Mouse (Mus musculus): ENCODE measurements around the gene Clic3. TPM values are rescaled to one million over a fixed set of nuclear protein-coding genes. Genes with fewer than 3 reads are reported as not detected.
"Not testable (repeated sequence)": the region's sequence is repeated elsewhere in the genome, so short reads cannot be mapped to it uniquely, and the experiment has no call there.

Clic3 gene
- polyA plus RNA-seq (2015; fragmentation: Nextera tagmentation; extraction: Ambion mirVana): 99.3 and 111 TPM in 2 replicates

- Histone ChIP-seq H3K9ac (no peak within 1 kb of the TSS), H3K4me2 (no peak within 1 kb of the TSS), H3K27me3 (no peaks in the 10 kb centered on the region), H3K36me3 (peaks cover 17% of the 10 kb centered on the region), H3K27ac (no peak within 1 kb of the TSS), H3K9me3 (no peaks in the 10 kb centered on the region), H3K4me3 (no peak within 1 kb of the TSS), H3K4me1 (peaks cover 30% of the 10 kb centered on the region)
- WGBS: 54% methylated on average over 14 of the region's 14 CpGs
- ATAC-seq (ENCODE audit: insufficient number of reproducible peaks, low FRiP score, low TSS enrichment, low read depth): no peak
Measured at GRCm38 (mm10) chr2:25456205-25456953, at the start of gene Clic3. Gene Clic3 (plus strand): TSS chr2:25456838.

GRCm38 (mm10) chr2:25408908-25409307, 47.7 kb upstream of the Clic3 start:
- Histone ChIP-seq H3K27ac (no peak overlapping the region), H3K9ac (no peak overlapping the region), H3K4me2 (no peak overlapping the region), H3K4me3 (no peak overlapping the region), H3K36me3 (peaks cover 12% of the 10 kb centered on the region; the same call in 1 of the 2 replicates), H3K9me3 (no peaks in the 10 kb centered on the region), H3K4me1 (no peaks in the 10 kb centered on the region), H3K27me3 (peaks cover 43% of the 10 kb centered on the region)
- 81% methylated on average over 10 of the region's 10 CpGs for WGBS
- no peak for ATAC-seq (ENCODE audit: insufficient number of reproducible peaks, low FRiP score, low TSS enrichment, low read depth)

GRCm38 (mm10) chr2:25413436-25413835, 43.2 kb upstream of the Clic3 start:
- not testable (repeated sequence) for H3K27ac ChIP-seq; H3K4me1 ChIP-seq; H3K9ac ChIP-seq; H3K4me2 ChIP-seq; H3K4me3 ChIP-seq; H3K27me3 ChIP-seq; H3K9me3 ChIP-seq; ATAC-seq (ENCODE audit: insufficient number of reproducible peaks, low FRiP score, low TSS enrichment, low read depth)
- H3K36me3 ChIP-seq: peaks cover 12% of the 10 kb centered on the region; the same call in 1 of the 2 replicates

- no peaks in the 10 kb centered on the region for H3K4me1 ChIP-seq
- no peaks in the 10 kb centered on the region for H3K9me3 ChIP-seq
- no peak overlapping the region for H3K9ac ChIP-seq
- H3K27ac ChIP-seq: no peak overlapping the region
- no peak for ATAC-seq (ENCODE audit: insufficient number of reproducible peaks, low FRiP score, low TSS enrichment, low read depth)
- H3K27me3 ChIP-seq: 0 out of 2 replicates have a peak, but pooled peaks cover 3% of the 10 kb centered on the region
- H3K4me2 ChIP-seq: no peak overlapping the region
- WGBS: 34% methylated on average over 3 of the region's 3 CpGs
- no peak overlapping the region for H3K4me3 ChIP-seq
- no peaks in the 10 kb centered on the region for H3K36me3 ChIP-seq
Measured at GRCm38 (mm10) chr2:25417426-25417825, 39.2 kb upstream of the Clic3 start.

- peaks cover 43% of the 10 kb centered on the region for H3K27me3 ChIP-seq
- no peaks in the 10 kb centered on the region for H3K9me3 ChIP-seq
- no peak overlapping the region for H3K4me2 ChIP-seq
- ATAC-seq (ENCODE audit: insufficient number of reproducible peaks, low FRiP score, low TSS enrichment, low read depth): no peak
- no peak overlapping the region for H3K27ac ChIP-seq
- H3K9ac ChIP-seq: no peak overlapping the region
- WGBS: 19% methylated on average over 3 of the region's 3 CpGs
- H3K4me3 ChIP-seq: no peak overlapping the region
- H3K36me3 ChIP-seq: no peaks in the 10 kb centered on the region
- H3K4me1 ChIP-seq: no peaks in the 10 kb centered on the region
Measured at GRCm38 (mm10) chr2:25421896-25422295, 34.7 kb upstream of the Clic3 start.

GRCm38 (mm10) chr2:25422587-25423410, 33.8 kb upstream of the Clic3 start, which contains the start of gene Fut7:
Gene Fut7 (plus strand): TSS chr2:25423267.
- WGBS: 62% methylated on average over 17 of the region's 17 CpGs
- Histone ChIP-seq H3K4me3 (no peak within 1 kb of the TSS), H3K9me3 (no peaks in the 10 kb centered on the region), H3K4me1 (no peaks in the 10 kb centered on the region), H3K27me3 (peaks cover 43% of the 10 kb centered on the region), H3K9ac (no peak within 1 kb of the TSS), H3K4me2 (no peak within 1 kb of the TSS), H3K36me3 (no peaks in the 10 kb centered on the region), H3K27ac (no peak within 1 kb of the TSS)
- no peak for ATAC-seq (ENCODE audit: insufficient number of reproducible peaks, low FRiP score, low TSS enrichment, low read depth)

- H3K9ac ChIP-seq: no peak overlapping the region
- no peak for ATAC-seq (ENCODE audit: insufficient number of reproducible peaks, low FRiP score, low TSS enrichment, low read depth)
- no peak overlapping the region for H3K27ac ChIP-seq
- peaks cover 43% of the 10 kb centered on the region for H3K27me3 ChIP-seq
- WGBS: 53% methylated on average over 1 of the region's 1 CpGs
- no peaks in the 10 kb centered on the region for H3K36me3 ChIP-seq
- H3K4me2 ChIP-seq: no peak overlapping the region
- H3K9me3 ChIP-seq: no peaks in the 10 kb centered on the region
- H3K4me3 ChIP-seq: no peak overlapping the region
- H3K4me1 ChIP-seq: no peaks in the 10 kb centered on the region
Measured at GRCm38 (mm10) chr2:25423626-25424025, 33.0 kb upstream of the Clic3 start.

GRCm38 (mm10) chr2:25425481-25425880, 31.2 kb upstream of the Clic3 start:
- peaks cover 53% of the 10 kb centered on the region for H3K27me3 ChIP-seq
- H3K4me3 ChIP-seq: no peak overlapping the region
- H3K9me3 ChIP-seq: no peaks in the 10 kb centered on the region
- no peaks in the 10 kb centered on the region for H3K36me3 ChIP-seq
- ATAC-seq (ENCODE audit: insufficient number of reproducible peaks, low FRiP score, low TSS enrichment, low read depth): no peak
- H3K4me2 ChIP-seq: no peak overlapping the region
- no peak overlapping the region for H3K9ac ChIP-seq
- no peak overlapping the region for H3K27ac ChIP-seq
- 45% methylated on average over 27 of the region's 27 CpGs for WGBS
- H3K4me1 ChIP-seq: peaks cover 12% of the 10 kb centered on the region

GRCm38 (mm10) chr2:25426721-25427191, 29.9 kb upstream of the Clic3 start:
- Histone ChIP-seq H3K9me3 (no peaks in the 10 kb centered on the region), H3K27me3 (peaks cover 54% of the 10 kb centered on the region), H3K4me3 (no peak overlapping the region), H3K4me2 (no peak overlapping the region), H3K36me3 (no peaks in the 10 kb centered on the region), H3K27ac (no peak overlapping the region), H3K9ac (no peak overlapping the region), H3K4me1 (peaks cover 12% of the 10 kb centered on the region)
- no peak for ATAC-seq (ENCODE audit: insufficient number of reproducible peaks, low FRiP score, low TSS enrichment, low read depth)
- WGBS: 30% methylated on average over 5 of the region's 5 CpGs

GRCm38 (mm10) chr2:25427256-25427655, 29.4 kb upstream of the Clic3 start:
- WGBS: 88% methylated on average over 5 of the region's 5 CpGs
- peaks cover 12% of the 10 kb centered on the region for H3K4me1 ChIP-seq
- no peaks in the 10 kb centered on the region for H3K36me3 ChIP-seq
- no peak overlapping the region for H3K9ac ChIP-seq
- no peak overlapping the region for H3K4me2 ChIP-seq
- peaks cover 54% of the 10 kb centered on the region for H3K27me3 ChIP-seq
- no peak overlapping the region for H3K4me3 ChIP-seq
- H3K9me3 ChIP-seq: no peaks in the 10 kb centered on the region
- no peak overlapping the region for H3K27ac ChIP-seq
- ATAC-seq (ENCODE audit: insufficient number of reproducible peaks, low FRiP score, low TSS enrichment, low read depth): no peak

GRCm38 (mm10) chr2:25428442-25429236, 28.0 kb upstream of the Clic3 start, which contains the start of gene Abca2:
Gene Abca2 (plus strand): TSS chr2:25428703.
- Histone ChIP-seq H3K27me3 (peaks cover 44% of the 10 kb centered on the region), H3K27ac (0 out of 2 replicates have a peak within 1 kb of the TSS, but pooled peaks have one; percentile 9), H3K9me3 (no peaks in the 10 kb centered on the region), H3K4me2 (peak within 1 kb of the TSS; percentile 90), H3K9ac (peak within 1 kb of the TSS; percentile 61), H3K4me3 (peak within 1 kb of the TSS; percentile 67), H3K36me3 (no peaks in the 10 kb centered on the region), H3K4me1 (peaks cover 12% of the 10 kb centered on the region)
- under 1% methylated on average over 76 of the region's 89 CpGs for WGBS
- ATAC-seq (ENCODE audit: insufficient number of reproducible peaks, low FRiP score, low TSS enrichment, low read depth): peak; percentile 69
